Comparison of ENCODE assay signal across 11 mouse cellular contexts in genomic region chr5:126765037-126765707, GRCm38 (mm10).
DNase-seq lines count a peak whose midpoint lies in the region; ATAC-seq and TF ChIP-seq lines count a peak whose summit lies in the region.
"Had no signal": no experiment of that assay in that cellular context is flagged by ENCODE, and none has a peak within 500 bp of the region (broad histone marks: within the 10 kb centered on the region; RNA-seq: fewer than 3 reads in every experiment).

No protein-coding gene starts in this region.

- ATAC-seq in forebrain, embryonic 16.5 days = peak; percentile 75
- peak; percentile 90 for ATAC-seq in midbrain, embryonic 12.5 days (ENCODE audit: low FRiP score, low read depth)
- no peak for ATAC-seq in stomach, postnatal 0 days (ENCODE audit: low FRiP score, low TSS enrichment)

- H3K27ac ChIP-seq in forebrain, embryonic 16.5 days (ENCODE audit: low read length) = no peak overlapping the region
- peak overlapping the region; percentile 58 for H3K27ac ChIP-seq in midbrain, embryonic 12.5 days (replicated peaks)
- no peak overlapping the region for H3K27ac ChIP-seq in stomach, postnatal 0 days (replicated peaks)
- H3K27ac ChIP-seq: macrophage had no signal

- no peak for TF ChIP-seq POLR2A in brain, embryonic 14.5 days (IDR thresholded peaks at IDR 0.05; ENCODE audit: borderline replicate concordance, extremely low read depth, insufficient read depth, insufficient read length, poor library complexity, severe bottlenecking)

- WGBS in forebrain, embryonic 16.5 days = 2% methylated on average over 4 of the region's 4 CpGs
- 5% methylated on average over 4 of the region's 4 CpGs for WGBS in midbrain, embryonic 12.5 days
- WGBS in stomach, postnatal 0 days = 21% methylated on average over 4 of the region's 4 CpGs

- H3K4me2 ChIP-seq in forebrain, embryonic 16.5 days (ENCODE audit: low read length) = no peak overlapping the region
- no peak overlapping the region for H3K4me2 ChIP-seq in midbrain, embryonic 12.5 days (replicated peaks)
- H3K4me2 ChIP-seq in stomach, postnatal 0 days (replicated peaks; ENCODE audit: low read depth) = no peak overlapping the region
- H3K4me2 ChIP-seq: liver, embryonic 11.5 days had no signal

- H3K4me3 ChIP-seq in forebrain, embryonic 16.5 days (replicated peaks; ENCODE audit: low read length) = no peak overlapping the region
- no peak overlapping the region for H3K4me3 ChIP-seq in midbrain, embryonic 12.5 days
- no peak overlapping the region for H3K4me3 ChIP-seq in stomach, postnatal 0 days (ENCODE audit: low read depth, low read length)

- no peak for TF ChIP-seq CTCF in brain, embryonic 14.5 days (IDR thresholded peaks at IDR 0.05; ENCODE audit: borderline replicate concordance, extremely low read depth, insufficient read depth, insufficient read length)
- no peak for TF ChIP-seq CTCF in stomach, postnatal 0 days (IDR thresholded peaks at IDR 0.05; ENCODE audit: low read depth)

- peaks cover 6% of the 10 kb centered on the region; the same call in 1 of the 2 replicates for H3K27me3 ChIP-seq in forebrain, embryonic 16.5 days (replicated peaks; ENCODE audit: control insufficient read depth, insufficient read depth, low read length)
- H3K27me3 ChIP-seq in midbrain, embryonic 12.5 days = peaks cover 8% of the 10 kb centered on the region
- no peaks in the 10 kb centered on the region for H3K27me3 ChIP-seq in stomach, postnatal 0 days (ENCODE audit: control insufficient read depth, insufficient read depth, low read length)

- H3K4me1 ChIP-seq in forebrain, embryonic 16.5 days (replicated peaks; ENCODE audit: control insufficient read depth, insufficient read depth, low read length) = peaks cover 7% of the 10 kb centered on the region
- peaks cover 15% of the 10 kb centered on the region for H3K4me1 ChIP-seq in midbrain, embryonic 12.5 days
- H3K4me1 ChIP-seq in stomach, postnatal 0 days (replicated peaks; ENCODE audit: control insufficient read depth, insufficient read depth) = no peaks in the 10 kb centered on the region

- no peaks in the 10 kb centered on the region for H3K36me3 ChIP-seq in forebrain, embryonic 16.5 days (ENCODE audit: control insufficient read depth, insufficient read depth)
- no peaks in the 10 kb centered on the region for H3K36me3 ChIP-seq in midbrain, embryonic 12.5 days
- no peaks in the 10 kb centered on the region for H3K36me3 ChIP-seq in stomach, postnatal 0 days (ENCODE audit: control insufficient read depth, insufficient read depth, low read length)

- peak; percentile 38 for DNase-seq in Muller cell, postnatal 12 days (ENCODE audit: inconsistent ontology term)
- DNase-seq in brain, embryonic 14.5 days (ENCODE audit: low read depth) = peak; percentile 82
- no peak for DNase-seq in stomach, postnatal 0 days (ENCODE audit: low spot score)
- DNase-seq in kidney, adult 8-10 months = no peak
- DNase-seq in MN1 (ENCODE audit: low spot score) = no peak
- DNase-seq: adrenal gland, adult 2 months; kidney, adult 11 months had no signal

- no peaks in the 10 kb centered on the region; the same call in 1 of the 2 replicates for H3K9me3 ChIP-seq in forebrain, embryonic 16.5 days (ENCODE audit: control insufficient read depth, low read length)
- no peaks in the 10 kb centered on the region for H3K9me3 ChIP-seq in midbrain, embryonic 12.5 days
- no peaks in the 10 kb centered on the region for H3K9me3 ChIP-seq in stomach, postnatal 0 days (ENCODE audit: control insufficient read depth, low read length)

- no peak for TF ChIP-seq EP300 in stomach, postnatal 0 days (optimal IDR thresholded peaks at IDR 0.05)

- H3K9ac ChIP-seq in forebrain, embryonic 16.5 days (replicated peaks; ENCODE audit: low read depth, low read length) = no peak overlapping the region
- no peak overlapping the region for H3K9ac ChIP-seq in midbrain, embryonic 12.5 days (replicated peaks)
- H3K9ac ChIP-seq in stomach, postnatal 0 days (ENCODE audit: low read length) = no peak overlapping the region

Comparison
In these comparisons a context has a peak if more than half of its experiments do, and no peak if none do; other contexts are left out.
1. DNase-seq: peak in Muller cell, postnatal 12 days (single experiment) and brain, embryonic 14.5 days (single experiment); none in stomach, postnatal 0 days (single experiment), kidney, adult 8-10 months (0 of 2) and MN1 (single experiment).